Mouse (Mus musculus) kidney, adult 2 months (tissue): Measurements from ENCODE around the gene Kank1.

ENCODE experiments used
- CTCF ChIP-seq: fragments of 200-500 bp; conservative IDR thresholded peaks from 2 replicates; pipeline ENCODE4 v1.5.1; 2011; ENCODE audit warnings: low read depth, mild to moderate bottlenecking, control low read depth, low read length, moderate library complexity, mixed read lengths; ENCODE audit not compliant: insufficient read depth, insufficient read length
- POLR2A ChIP-seq: fragments of 200-500 bp; IDR thresholded peaks from one replicate; pipeline ENCODE4 v1.6.1; 2011; ENCODE audit warnings: low read depth, low read length, control low read depth

- TF ChIP-seq POLR2A (no peak), CTCF (no peak)
These were observed 5.8 kb upstream of the Kank1 start for GRCm38 (mm10) chr19:25230975-25231334.
